Comparison of ENCODE assay signal across 20 mouse cellular contexts in genomic region chr11:74501989-74502388, GRCm38 (mm10).
"Had no signal": no experiment of that assay in that cellular context is flagged by ENCODE, and none has a peak within 500 bp of the region (broad histone marks: within the 10 kb centered on the region; RNA-seq: fewer than 3 reads in every experiment).

No protein-coding gene starts in this region.

- ATAC-seq: liver, postnatal 0 days; lung, postnatal 0 days; midbrain, embryonic 13.5 days; midbrain, embryonic 15.5 days had no signal

- H3K36me3 ChIP-seq: liver, embryonic 13.5 days; liver, embryonic 15.5 days; lung, embryonic 15.5 days; midbrain, embryonic 13.5 days; midbrain, embryonic 15.5 days; neural tube, embryonic 13.5 days; neural tube, embryonic 15.5 days had no signal

- H3K27ac ChIP-seq: liver, embryonic 13.5 days; liver, embryonic 15.5 days; midbrain, embryonic 13.5 days; midbrain, embryonic 15.5 days; neural tube, embryonic 13.5 days; neural tube, embryonic 15.5 days had no signal

- DNase-seq: liver, embryonic 13.5 days; liver, postnatal 0 days; lung, adult 2 months; lung, postnatal 14 days; lung, postnatal 4 days; retina, postnatal 1 day; right cerebral cortex, adult 18-20 months; right cerebral cortex, postnatal 14 days; spleen, adult 18-20 months; thymus, adult 2 months; thymus, postnatal 25 days; thymus, postnatal 4 days had no signal

- H3K27me3 ChIP-seq: liver, embryonic 13.5 days; liver, embryonic 15.5 days; lung, embryonic 15.5 days; midbrain, embryonic 13.5 days; midbrain, embryonic 15.5 days; neural tube, embryonic 13.5 days; neural tube, embryonic 15.5 days had no signal

- H3K4me2 ChIP-seq: liver, embryonic 13.5 days; liver, embryonic 15.5 days; lung, embryonic 15.5 days; midbrain, embryonic 11.5 days; midbrain, embryonic 13.5 days; midbrain, embryonic 15.5 days; neural tube, embryonic 13.5 days; neural tube, embryonic 15.5 days had no signal

- H3K9me3 ChIP-seq: liver, embryonic 13.5 days; liver, embryonic 15.5 days; lung, embryonic 15.5 days; midbrain, embryonic 13.5 days; midbrain, embryonic 15.5 days; neural tube, embryonic 13.5 days; neural tube, embryonic 15.5 days had no signal

- H3K4me3 ChIP-seq: liver, embryonic 13.5 days; liver, embryonic 15.5 days; lung, embryonic 15.5 days; midbrain, embryonic 13.5 days; midbrain, embryonic 15.5 days; neural tube, embryonic 13.5 days; neural tube, embryonic 15.5 days had no signal

- H3K9ac ChIP-seq: liver, embryonic 13.5 days; liver, embryonic 15.5 days; liver, postnatal 0 days; lung, embryonic 15.5 days; midbrain, embryonic 13.5 days; midbrain, embryonic 15.5 days; neural tube, embryonic 13.5 days; neural tube, embryonic 15.5 days had no signal
